Mouse (Mus musculus) hindbrain, embryonic 15.5 days (tissue): Measurements from ENCODE around the gene Ccdc162. TPM values are rescaled to one million over a fixed set of nuclear protein-coding genes. Genes with fewer than 3 reads are reported as not detected.
"Not testable (repeated sequence)": the region's sequence is repeated elsewhere in the genome, so short reads cannot be mapped to it uniquely, and the experiment has no call there.

Source experiments
- ATAC-seq: fragments of 200-750 bp; cut with Nextera tagmentation; 2 replicates; pipeline ENCODE4 v1.8.0; 2017; ENCODE audit warnings: low read depth, moderate number of reproducible peaks, moderate TSS enrichment; ENCODE audit not compliant: low FRiP score
- H3K27ac ChIP-seq: fragments of 300-500 bp; sonication (generic); replicated peaks from 2 replicates; pipeline ENCODE4 v1.5.1; 2015; ENCODE audit warnings: mild to moderate bottlenecking, inconsistent platforms
- H3K27me3 ChIP-seq: fragments of 300-500 bp; sonication (generic); 2 replicates; pipeline ENCODE4 v1.6.1; 2015; ENCODE audit warnings: control low read depth, inconsistent platforms
- H3K36me3 ChIP-seq: fragments of 300-500 bp; sonication (generic); 2 replicates; pipeline ENCODE4 v1.6.1; 2015; ENCODE audit warnings: control low read depth, inconsistent platforms
- H3K4me1 ChIP-seq: fragments of 300-500 bp; sonication (generic); replicated peaks from 2 replicates; pipeline ENCODE4 v1.6.1; 2015; ENCODE audit warnings: control low read depth, inconsistent platforms
- H3K4me2 ChIP-seq: fragments of 300-500 bp; sonication (generic); 2 replicates; pipeline ENCODE4 v1.6.1; 2015; ENCODE audit warnings: moderate library complexity, mild to moderate bottlenecking, inconsistent platforms
- H3K4me3 ChIP-seq: fragments of 300-500 bp; sonication (generic); 2 replicates; pipeline ENCODE4 v1.5.1; 2015; ENCODE audit warnings: mild to moderate bottlenecking, inconsistent platforms
- H3K9ac ChIP-seq: fragments of 300-500 bp; sonication (generic); 2 replicates; pipeline ENCODE4 v1.6.1; 2015; ENCODE audit warnings: inconsistent platforms
- H3K9me3 ChIP-seq: fragments of 300-500 bp; sonication (generic); 2 replicates; pipeline ENCODE4 v1.6.1; 2016; ENCODE audit warnings: control low read depth, inconsistent platforms
- WGBS: fragments of 180-500 bp; shearing (Covaris S2); methylation state at CpG from one replicate; pipeline ENCODE4 v1.1.7; 2015; 5-methylcytosine and 5-hydroxymethylcytosine counted together
- polyA plus RNA-seq: library from polyadenylated mRNA; unstranded; fragments of >200 nt; fragmentation: Nextera tagmentation; extraction: Ambion mirVana; gene quantifications from 2 replicates; pipeline ENCODE4 v1.2.1, GENCODE M21; 2015

Ccdc162 gene
- polyA plus RNA-seq, 1 experiment from 2014 or later = 0.92 TPM

GRCm38 (mm10) chr10:41659671-41660070 is 56.8 kb downstream of the Ccdc162 start:
- WGBS = 92% methylated on average over 6 of the region's 6 CpGs
- ATAC-seq, H3K4me1 ChIP-seq, H3K27ac ChIP-seq, H3K4me3 ChIP-seq, H3K27me3 ChIP-seq, H3K4me2 ChIP-seq, H3K9ac ChIP-seq, H3K9me3 ChIP-seq, H3K36me3 ChIP-seq: not testable (repeated sequence)

- not testable (repeated sequence) for H3K36me3 ChIP-seq, H3K9me3 ChIP-seq, ATAC-seq, H3K4me1 ChIP-seq, H3K4me2 ChIP-seq, H3K27ac ChIP-seq, H3K27me3 ChIP-seq, H3K9ac ChIP-seq, H3K4me3 ChIP-seq
These were observed 60.8 kb downstream of the Ccdc162 start for GRCm38 (mm10) chr10:41655684-41656083.

- Histone ChIP-seq H3K36me3 (no peaks in the 10 kb centered on the region), H3K27ac (no peak overlapping the region), H3K9me3 (no peaks in the 10 kb centered on the region), H3K27me3 (no peaks in the 10 kb centered on the region), H3K4me2 (no peak overlapping the region), H3K9ac (no peak overlapping the region), H3K4me3 (no peak overlapping the region), H3K4me1 (no peaks in the 10 kb centered on the region)
- 83% methylated on average over 7 of the region's 7 CpGs for WGBS
- no peak for ATAC-seq
These were observed 63.4 kb downstream of the Ccdc162 start for GRCm38 (mm10) chr10:41652988-41653387.

GRCm38 (mm10) chr10:41652094-41652775 is 64.2 kb downstream of the Ccdc162 start:
- no peak for ATAC-seq
- no peaks in the 10 kb centered on the region for H3K4me1 ChIP-seq
- no peaks in the 10 kb centered on the region for H3K36me3 ChIP-seq
- H3K9ac ChIP-seq = no peak overlapping the region
- WGBS = 43% methylated on average over 6 of the region's 6 CpGs
- H3K4me3 ChIP-seq = no peak overlapping the region
- no peak overlapping the region for H3K27ac ChIP-seq
- H3K27me3 ChIP-seq = no peaks in the 10 kb centered on the region
- H3K4me2 ChIP-seq = no peak overlapping the region
- H3K9me3 ChIP-seq = no peaks in the 10 kb centered on the region

- Histone ChIP-seq H3K9me3 (no peaks in the 10 kb centered on the region), H3K27me3 (no peaks in the 10 kb centered on the region), H3K4me2 (no peak overlapping the region), H3K9ac (no peak overlapping the region), H3K36me3 (no peaks in the 10 kb centered on the region), H3K4me1 (no peaks in the 10 kb centered on the region), H3K27ac (no peak overlapping the region), H3K4me3 (no peak overlapping the region)
- no peak for ATAC-seq
- WGBS = 83% methylated on average over 3 of the region's 3 CpGs
These were observed 64.9 kb downstream of the Ccdc162 start for GRCm38 (mm10) chr10:41651532-41651931.

- Histone ChIP-seq H3K27ac (no peak overlapping the region), H3K4me3 (no peak overlapping the region), H3K27me3 (no peaks in the 10 kb centered on the region), H3K4me2 (no peak overlapping the region), H3K9me3 (no peaks in the 10 kb centered on the region), H3K36me3 (no peaks in the 10 kb centered on the region), H3K9ac (no peak overlapping the region), H3K4me1 (no peaks in the 10 kb centered on the region)
- no peak for ATAC-seq
- WGBS = 90% methylated on average over 4 of the region's 5 CpGs
These were observed 67.2 kb downstream of the Ccdc162 start for GRCm38 (mm10) chr10:41649186-41649585.

- no peaks in the 10 kb centered on the region for H3K4me1 ChIP-seq
- H3K27ac ChIP-seq = no peak overlapping the region
- H3K9me3 ChIP-seq = no peaks in the 10 kb centered on the region
- H3K4me2 ChIP-seq = no peak overlapping the region
- no peak overlapping the region for H3K9ac ChIP-seq
- H3K27me3 ChIP-seq = no peaks in the 10 kb centered on the region
- H3K36me3 ChIP-seq = no peaks in the 10 kb centered on the region
- ATAC-seq = no peak
- 69% methylated on average over 3 of the region's 3 CpGs for WGBS
- H3K4me3 ChIP-seq = no peak overlapping the region
These were observed 77.7 kb downstream of the Ccdc162 start for GRCm38 (mm10) chr10:41638776-41639175.

- no peak overlapping the region for H3K9ac ChIP-seq
- WGBS = 81% methylated on average over 9 of the region's 9 CpGs
- H3K4me1 ChIP-seq = no peaks in the 10 kb centered on the region
- H3K27ac ChIP-seq = no peak overlapping the region
- H3K4me3 ChIP-seq = no peak overlapping the region
- H3K27me3 ChIP-seq = no peaks in the 10 kb centered on the region
- no peak overlapping the region for H3K4me2 ChIP-seq
- H3K36me3 ChIP-seq = no peaks in the 10 kb centered on the region
- no peak for ATAC-seq
- no peaks in the 10 kb centered on the region for H3K9me3 ChIP-seq
These were observed 81.0 kb downstream of the Ccdc162 start for GRCm38 (mm10) chr10:41635276-41636033.

- Histone ChIP-seq H3K4me2 (no peak overlapping the region), H3K9me3 (no peaks in the 10 kb centered on the region), H3K27me3 (no peaks in the 10 kb centered on the region), H3K4me1 (no peaks in the 10 kb centered on the region), H3K36me3 (no peaks in the 10 kb centered on the region), H3K27ac (no peak overlapping the region), H3K9ac (no peak overlapping the region), H3K4me3 (no peak overlapping the region)
- WGBS = 92% methylated on average over 11 of the region's 11 CpGs
- no peak for ATAC-seq
These were observed 82.6 kb downstream of the Ccdc162 start for GRCm38 (mm10) chr10:41633801-41634200.

- H3K9me3 ChIP-seq = no peaks in the 10 kb centered on the region
- no peak overlapping the region for H3K27ac ChIP-seq
- H3K27me3 ChIP-seq = no peaks in the 10 kb centered on the region
- H3K36me3 ChIP-seq = no peaks in the 10 kb centered on the region
- no peak overlapping the region for H3K4me2 ChIP-seq
- H3K4me1 ChIP-seq = no peaks in the 10 kb centered on the region
- H3K4me3 ChIP-seq = no peak overlapping the region
- ATAC-seq = no peak
- H3K9ac ChIP-seq = no peak overlapping the region
- WGBS = 96% methylated on average over 1 of the region's 1 CpGs
These were observed 84.4 kb downstream of the Ccdc162 start for GRCm38 (mm10) chr10:41632062-41632461.

- Histone ChIP-seq H3K36me3 (no peaks in the 10 kb centered on the region), H3K4me1 (no peaks in the 10 kb centered on the region), H3K4me3 (no peak overlapping the region), H3K27me3 (no peaks in the 10 kb centered on the region), H3K27ac (no peak overlapping the region), H3K9ac (no peak overlapping the region), H3K4me2 (no peak overlapping the region), H3K9me3 (no peaks in the 10 kb centered on the region)
- no peak for ATAC-seq
- WGBS = 75% methylated on average over 3 of the region's 3 CpGs
These were observed 89.4 kb downstream of the Ccdc162 start for GRCm38 (mm10) chr10:41626996-41627395.

- WGBS = 96% methylated on average over 2 of the region's 2 CpGs
- no peaks in the 10 kb centered on the region for H3K4me1 ChIP-seq
- no peak for ATAC-seq
- H3K36me3 ChIP-seq = no peaks in the 10 kb centered on the region
- no peaks in the 10 kb centered on the region for H3K27me3 ChIP-seq
- no peak overlapping the region for H3K27ac ChIP-seq
- H3K4me2 ChIP-seq = no peak overlapping the region
- no peak overlapping the region for H3K9ac ChIP-seq
- no peak overlapping the region for H3K4me3 ChIP-seq
- H3K9me3 ChIP-seq = no peaks in the 10 kb centered on the region
These were observed 96.4 kb downstream of the Ccdc162 start for GRCm38 (mm10) chr10:41619988-41620387.
